Mouse (Mus musculus) ovary, postnatal 14 days (tissue): ENCODE results near the gene Ybx3.

Experiments
- DNase-seq: peaks from one replicate; pipeline ENCODE4 v3.0.0; 2022; ENCODE audit warnings: low spot score

The Ybx3 gene

GRCm38 (mm10) chr6:131388040-131389021 is at the start of gene Ybx3:
TSS of gene Ybx3 (minus strand) at chr6:131388476.
- DNase-seq: peak; percentile 73

- DNase-seq: no peak
Observed at GRCm38 (mm10) chr6:131436626-131437025, 48.4 kb upstream of the Ybx3 start.

GRCm38 (mm10) chr6:131434088-131434487 is 45.8 kb upstream of the Ybx3 start:
- no peak for DNase-seq

- no peak for DNase-seq
Observed at GRCm38 (mm10) chr6:131433153-131434048, 45.1 kb upstream of the Ybx3 start.

- no peak for DNase-seq
Observed at GRCm38 (mm10) chr6:131421572-131421971, 33.3 kb upstream of the Ybx3 start.

- no peak for DNase-seq
Observed at GRCm38 (mm10) chr6:131419614-131420013, 31.3 kb upstream of the Ybx3 start.

GRCm38 (mm10) chr6:131418770-131419169 is 30.5 kb upstream of the Ybx3 start:
- DNase-seq: peak; percentile 23

- DNase-seq: no peak
Observed at GRCm38 (mm10) chr6:131411116-131411843, 23.0 kb upstream of the Ybx3 start.

GRCm38 (mm10) chr6:131406957-131407356 is 18.7 kb upstream of the Ybx3 start:
- no peak for DNase-seq

- DNase-seq: no peak
Observed at GRCm38 (mm10) chr6:131405896-131406295, 17.6 kb upstream of the Ybx3 start.

GRCm38 (mm10) chr6:131405174-131405573 is 16.9 kb upstream of the Ybx3 start:
- DNase-seq: no peak

- DNase-seq: no peak
Observed at GRCm38 (mm10) chr6:131404260-131404659, 16.0 kb upstream of the Ybx3 start.

- no peak for DNase-seq
Observed at GRCm38 (mm10) chr6:131403036-131403435, 14.8 kb upstream of the Ybx3 start.

- no peak for DNase-seq
Observed at GRCm38 (mm10) chr6:131402606-131403005, 14.3 kb upstream of the Ybx3 start.

GRCm38 (mm10) chr6:131401259-131401658 is 13.0 kb upstream of the Ybx3 start:
- no peak for DNase-seq

- DNase-seq: no peak
Observed at GRCm38 (mm10) chr6:131396650-131397049, 8.4 kb upstream of the Ybx3 start.

- DNase-seq: no peak
Observed at GRCm38 (mm10) chr6:131393873-131394660, 5.8 kb upstream of the Ybx3 start.

- peak; percentile 19 for DNase-seq
Observed at GRCm38 (mm10) chr6:131387221-131388039, 846 bp downstream of the Ybx3 start.

- no peak for DNase-seq
Observed at GRCm38 (mm10) chr6:131386416-131387019, 1.8 kb downstream of the Ybx3 start.

GRCm38 (mm10) chr6:131385469-131385868 is 2.8 kb downstream of the Ybx3 start:
- no peak for DNase-seq
